Mouse (Mus musculus): Measurements from ENCODE around the gene Ddit4. TPM values are rescaled to one million over a fixed set of nuclear protein-coding genes. Genes with fewer than 3 reads are reported as not detected.

The Ddit4 gene
- polyA plus RNA-seq, 1 experiment = 44.6 TPM

DNA sequence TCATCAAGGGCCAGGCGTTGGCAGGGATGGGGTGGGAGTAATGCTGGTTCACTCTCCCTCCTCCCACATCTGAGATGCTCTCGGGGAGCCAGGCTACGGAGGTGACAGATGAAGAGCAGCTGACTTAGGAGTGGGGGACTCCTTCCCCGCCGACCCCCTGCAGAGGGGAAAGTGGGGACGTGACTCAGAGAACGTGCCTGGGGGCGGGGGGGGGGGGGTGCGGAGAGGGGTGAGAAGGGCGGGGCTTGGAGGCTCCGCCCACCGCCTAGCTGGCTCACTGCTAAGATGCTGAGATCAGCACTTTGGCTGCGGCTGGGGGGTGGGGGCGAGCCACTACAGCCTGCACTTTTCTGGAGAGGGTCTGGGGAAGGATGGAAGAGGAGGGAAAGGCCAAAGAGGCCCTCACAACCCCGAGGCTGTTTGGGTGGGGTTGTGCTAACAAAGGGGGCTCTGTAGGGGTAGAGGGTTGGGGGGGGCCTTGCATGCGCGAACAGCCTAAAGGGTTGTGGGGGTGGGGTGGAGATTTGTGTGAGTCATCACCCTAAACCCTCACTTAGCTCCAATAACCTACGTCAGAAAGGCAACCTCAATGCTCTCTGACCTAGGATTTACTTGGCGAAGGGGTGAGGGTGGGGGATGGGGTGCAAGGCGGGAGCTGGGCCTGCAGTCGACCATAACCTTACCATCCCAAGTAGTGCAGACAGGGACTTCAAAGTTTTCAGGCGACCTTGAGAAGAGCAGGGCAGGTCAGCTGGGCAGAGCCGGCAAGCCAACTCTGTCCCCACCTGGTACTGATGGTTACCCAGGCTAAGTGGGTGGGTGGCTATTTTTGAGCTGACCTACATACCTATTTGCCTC is 13.1 kb upstream of the Ddit4 start:
- H3K4me3 ChIP-seq (replicated peaks) = no peak overlapping the region
- peaks cover 11% of the 10 kb centered on the region for H3K9me3 ChIP-seq
- no peaks in the 10 kb centered on the region for H3K27me3 ChIP-seq (replicated peaks)
- H3K4me1 ChIP-seq = peaks cover 36% of the 10 kb centered on the region
- TF ChIP-seq FLI1 (IDR thresholded peaks at IDR 0.05; ENCODE audit: low read length) = no peak
- no peak for TF ChIP-seq GATA1 (IDR thresholded peaks at IDR 0.05; ENCODE audit: borderline replicate concordance, low read length)
- H3K36me3 ChIP-seq (replicated peaks; ENCODE audit: low read length) = peaks cover 3% of the 10 kb centered on the region

DNA sequence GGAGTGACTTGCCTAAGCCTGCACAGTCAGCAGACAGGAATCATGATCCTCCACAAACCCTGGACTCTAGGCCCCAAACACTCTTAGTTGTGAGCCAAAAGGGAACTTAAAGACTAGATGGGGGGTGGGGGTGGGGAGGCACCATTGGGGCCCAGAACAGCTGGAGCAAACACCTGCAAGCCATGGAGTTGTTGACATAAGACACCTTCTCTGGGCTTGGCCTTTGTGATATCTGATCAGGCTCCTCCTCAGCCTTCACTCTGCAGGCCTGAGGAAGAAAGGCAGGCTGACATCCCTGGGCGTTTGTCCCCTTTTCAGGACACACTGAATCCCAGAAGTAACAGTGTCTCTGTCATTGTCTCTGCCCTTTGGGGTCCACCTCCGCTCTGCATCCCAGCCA is 12.0 kb upstream of the Ddit4 start:
- Histone ChIP-seq H3K9me3 (peaks cover 11% of the 10 kb centered on the region), H3K36me3 (replicated peaks; ENCODE audit: low read length) (peaks cover 3% of the 10 kb centered on the region), H3K4me1 (peaks cover 39% of the 10 kb centered on the region), H3K27me3 (replicated peaks) (no peaks in the 10 kb centered on the region), H3K4me3 (replicated peaks) (no peak overlapping the region)
- TF ChIP-seq GATA1 (IDR thresholded peaks at IDR 0.05; ENCODE audit: borderline replicate concordance, low read length) = no peak
- no peak for TF ChIP-seq FLI1 (IDR thresholded peaks at IDR 0.05; ENCODE audit: low read length)

DNA sequence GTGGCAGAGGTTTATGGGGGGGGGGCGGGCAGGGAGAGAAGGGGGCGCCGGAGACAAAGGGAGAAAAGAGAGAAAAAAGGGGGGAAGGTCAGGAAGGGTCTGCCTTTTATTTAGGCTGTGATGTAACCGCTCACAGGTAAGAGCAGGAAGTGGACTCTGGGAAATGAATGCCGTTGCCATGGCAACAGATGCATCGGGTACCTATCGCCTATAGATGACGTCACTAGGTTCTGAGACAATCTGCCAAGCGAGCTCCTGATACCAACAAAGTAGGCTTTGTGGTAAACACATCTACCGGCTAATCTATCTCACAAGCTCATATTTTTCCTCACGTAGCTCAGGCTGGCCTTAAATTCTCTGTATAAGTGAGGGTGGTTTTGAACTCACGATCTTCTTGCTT is 7.9 kb upstream of the Ddit4 start:
- Histone ChIP-seq H3K4me3 (replicated peaks) (no peak overlapping the region), H3K4me1 (peaks cover 38% of the 10 kb centered on the region), H3K9me3 (no peaks in the 10 kb centered on the region), H3K27me3 (replicated peaks) (no peaks in the 10 kb centered on the region), H3K36me3 (replicated peaks; ENCODE audit: low read length) (no peaks in the 10 kb centered on the region)
- no peak for TF ChIP-seq GATA1 (IDR thresholded peaks at IDR 0.05; ENCODE audit: borderline replicate concordance, low read length)
- no peak for TF ChIP-seq FLI1 (IDR thresholded peaks at IDR 0.05; ENCODE audit: low read length)

DNA sequence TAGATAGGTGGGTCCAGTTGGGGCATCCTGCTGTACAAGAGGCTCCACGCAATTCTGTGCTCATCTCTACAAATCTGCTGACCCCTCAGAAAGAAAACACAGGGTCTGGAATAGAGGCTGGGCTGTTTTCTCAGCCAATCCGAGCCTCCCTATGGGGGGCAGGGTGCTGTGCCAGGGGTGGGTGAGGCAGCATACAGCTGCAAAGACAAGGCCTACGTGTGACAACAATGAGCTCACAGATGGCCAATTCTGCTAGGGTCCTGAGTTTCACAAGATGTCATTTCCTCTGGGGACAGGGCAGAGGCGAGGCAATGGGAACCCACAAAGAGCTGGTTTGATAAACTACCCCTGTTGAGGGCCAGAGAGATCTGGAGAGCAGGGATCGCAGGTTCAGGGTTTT is 6.8 kb upstream of the Ddit4 start:
- Histone ChIP-seq H3K4me1 (peaks cover 35% of the 10 kb centered on the region), H3K27me3 (replicated peaks) (no peaks in the 10 kb centered on the region), H3K4me3 (replicated peaks) (no peak overlapping the region), H3K9me3 (no peaks in the 10 kb centered on the region), H3K36me3 (replicated peaks; ENCODE audit: low read length) (no peaks in the 10 kb centered on the region)
- no peak for TF ChIP-seq FLI1 (IDR thresholded peaks at IDR 0.05; ENCODE audit: low read length)
- no peak for TF ChIP-seq GATA1 (IDR thresholded peaks at IDR 0.05; ENCODE audit: borderline replicate concordance, low read length)

DNA sequence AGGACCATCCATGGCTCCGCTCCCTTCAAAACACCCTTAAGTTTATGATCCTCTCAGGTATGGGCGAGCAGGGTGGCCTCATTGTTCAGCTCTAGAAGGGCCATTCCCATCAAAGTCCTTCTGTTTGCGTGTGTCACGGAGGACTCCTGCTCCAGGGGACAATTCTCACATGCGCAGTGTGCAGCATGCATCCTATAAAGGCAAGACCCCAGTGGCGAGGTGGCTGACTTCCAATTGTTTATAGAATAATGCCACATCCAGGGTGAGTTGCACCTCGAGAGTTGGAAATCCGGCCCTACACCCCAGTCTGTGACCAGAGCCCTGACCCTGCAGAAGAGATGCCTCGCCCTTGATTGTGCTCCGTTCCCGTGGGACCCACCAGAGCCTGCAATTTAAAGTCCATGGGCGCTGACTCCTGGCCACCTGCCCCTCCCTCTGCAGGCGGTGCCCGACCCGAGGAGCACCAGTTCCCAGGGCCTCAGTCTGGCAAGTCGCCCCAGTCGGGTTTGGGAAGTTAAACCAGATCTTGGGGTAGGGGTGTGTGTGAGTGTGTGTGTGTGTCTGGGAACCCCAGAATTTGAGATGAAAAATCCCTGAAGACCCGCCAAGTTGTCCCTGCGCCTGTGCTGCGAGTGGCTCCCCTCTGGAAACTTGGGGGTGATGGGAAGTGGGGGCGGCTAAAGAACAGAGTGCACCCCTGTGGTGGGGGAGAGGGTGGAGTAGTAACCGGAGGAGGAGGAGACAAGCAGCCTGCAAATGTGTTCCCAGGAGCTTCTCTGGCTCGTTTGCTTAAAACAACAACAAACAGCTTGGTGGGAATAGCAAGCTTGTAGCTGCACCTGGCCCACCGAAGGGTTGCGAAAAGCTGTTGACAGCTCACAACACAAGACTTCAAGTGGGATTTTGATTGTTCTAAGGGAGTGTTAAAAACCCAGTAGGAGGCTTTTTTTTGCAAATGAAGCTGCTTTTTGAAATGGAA is 5.8 kb upstream of the Ddit4 start:
- no peak for TF ChIP-seq GATA1 (IDR thresholded peaks at IDR 0.05; ENCODE audit: borderline replicate concordance, low read length)
- no peak for TF ChIP-seq FLI1 (IDR thresholded peaks at IDR 0.05; ENCODE audit: low read length)
- no peak overlapping the region for H3K4me3 ChIP-seq (replicated peaks)
- no peaks in the 10 kb centered on the region for H3K36me3 ChIP-seq (replicated peaks; ENCODE audit: low read length)
- no peaks in the 10 kb centered on the region for H3K27me3 ChIP-seq (replicated peaks)
- peaks cover 41% of the 10 kb centered on the region for H3K4me1 ChIP-seq
- no peaks in the 10 kb centered on the region for H3K9me3 ChIP-seq

DNA sequence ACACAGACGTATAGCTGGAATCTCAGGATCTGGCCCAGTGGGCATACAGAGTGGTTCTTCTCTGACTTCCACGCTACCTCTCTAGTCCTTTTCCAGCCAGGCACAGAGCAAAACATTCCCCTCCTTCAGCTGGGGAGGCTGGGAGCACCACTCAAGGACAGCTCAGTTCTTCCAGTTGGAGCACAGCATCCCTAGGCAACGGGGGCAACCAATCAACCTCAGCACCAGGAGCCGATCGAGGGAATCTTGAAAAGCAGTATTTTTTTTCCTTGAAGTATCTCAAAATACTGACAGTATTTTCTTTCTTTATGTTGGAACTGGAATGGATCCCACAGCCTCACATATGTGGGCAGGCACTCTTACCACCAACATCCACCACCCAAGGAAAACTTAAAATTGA is 5.0 kb upstream of the Ddit4 start:
- no peaks in the 10 kb centered on the region for H3K27me3 ChIP-seq (replicated peaks)
- no peaks in the 10 kb centered on the region for H3K9me3 ChIP-seq
- H3K36me3 ChIP-seq (replicated peaks; ENCODE audit: low read length) = no peaks in the 10 kb centered on the region
- TF ChIP-seq GATA1 (IDR thresholded peaks at IDR 0.05; ENCODE audit: borderline replicate concordance, low read length) = no peak
- no peak for TF ChIP-seq FLI1 (IDR thresholded peaks at IDR 0.05; ENCODE audit: low read length)
- no peak overlapping the region for H3K4me3 ChIP-seq (replicated peaks)
- H3K4me1 ChIP-seq = peaks cover 45% of the 10 kb centered on the region

DNA sequence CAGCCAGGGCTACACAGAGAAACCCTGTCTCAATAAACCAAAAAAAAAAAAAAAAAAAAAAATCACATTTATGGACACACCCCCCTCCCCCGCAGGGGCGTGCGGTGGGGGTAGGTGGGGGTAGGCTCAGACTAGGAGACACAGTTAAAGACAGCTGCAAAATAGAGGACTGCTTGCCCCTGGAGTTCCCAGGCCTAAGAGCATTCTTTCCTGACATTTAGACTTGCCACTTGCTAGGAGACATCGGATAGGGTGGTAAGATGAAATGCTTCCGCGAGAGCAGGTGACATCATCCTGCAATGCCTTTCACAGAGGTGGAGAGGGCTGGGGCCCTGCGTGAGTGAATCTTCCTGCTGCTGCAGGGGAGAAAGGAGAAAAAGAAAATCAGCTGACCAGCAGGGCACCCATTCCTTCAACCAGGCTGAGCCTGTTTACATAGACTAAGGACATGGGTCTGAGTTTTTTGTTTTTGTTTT is 2.0 kb upstream of the Ddit4 start:
- Histone ChIP-seq H3K9me3 (no peaks in the 10 kb centered on the region), H3K36me3 (replicated peaks; ENCODE audit: low read length) (peaks cover 27% of the 10 kb centered on the region), H3K4me1 (peaks cover 62% of the 10 kb centered on the region), H3K4me3 (replicated peaks) (peak overlapping the region; percentile 8), H3K27me3 (replicated peaks) (no peaks in the 10 kb centered on the region)
- TF ChIP-seq FLI1 (IDR thresholded peaks at IDR 0.05; ENCODE audit: low read length) (no peak), GATA1 (IDR thresholded peaks at IDR 0.05; ENCODE audit: borderline replicate concordance, low read length) (no peak)

DNA sequence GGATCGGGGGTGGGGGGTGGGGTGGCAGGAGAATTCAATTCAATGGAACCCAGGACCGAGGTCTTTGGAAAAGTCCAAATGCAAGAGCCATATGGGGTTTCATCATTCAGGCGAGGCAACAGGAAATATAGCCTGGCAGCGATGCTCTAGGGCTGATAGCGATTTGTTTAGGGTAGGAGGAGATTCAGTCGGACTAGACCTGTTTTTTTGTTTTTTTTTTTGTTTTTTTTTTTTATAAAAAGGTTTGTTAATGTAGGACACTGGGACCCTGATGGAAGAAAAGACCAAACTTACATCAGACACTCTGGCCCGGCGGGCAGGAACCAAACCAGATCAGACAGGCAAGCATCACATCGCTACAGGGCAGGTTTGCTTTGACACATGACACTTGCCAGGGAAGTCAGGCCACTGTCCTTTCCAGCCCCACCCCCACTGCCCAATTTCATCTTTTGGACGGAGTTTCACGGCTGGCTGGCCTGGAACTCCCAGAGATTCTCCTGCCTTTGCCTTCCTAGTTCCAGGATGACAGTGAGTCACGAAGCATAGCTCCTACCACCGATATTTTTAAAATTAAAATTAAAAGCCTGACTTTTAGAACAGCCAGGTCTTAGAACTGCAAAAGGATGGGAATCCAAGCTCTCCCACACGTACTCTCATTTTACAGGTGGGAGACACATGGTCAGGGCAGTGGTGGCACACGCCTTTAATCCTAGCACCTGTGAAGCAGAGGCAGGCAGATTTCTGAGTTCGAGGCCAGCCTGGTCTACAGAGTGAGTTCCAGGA is 1.3 kb upstream of the Ddit4 start:
- Histone ChIP-seq H3K27me3 (replicated peaks) (no peaks in the 10 kb centered on the region), H3K4me1 (peaks cover 62% of the 10 kb centered on the region), H3K4me3 (replicated peaks) (peak overlapping the region; percentile 93), H3K9me3 (no peaks in the 10 kb centered on the region), H3K36me3 (replicated peaks; ENCODE audit: low read length) (peaks cover 27% of the 10 kb centered on the region)
- TF ChIP-seq FLI1 (IDR thresholded peaks at IDR 0.05; ENCODE audit: low read length) = no peak
- TF ChIP-seq GATA1 (IDR thresholded peaks at IDR 0.05; ENCODE audit: borderline replicate concordance, low read length) = no peak

DNA sequence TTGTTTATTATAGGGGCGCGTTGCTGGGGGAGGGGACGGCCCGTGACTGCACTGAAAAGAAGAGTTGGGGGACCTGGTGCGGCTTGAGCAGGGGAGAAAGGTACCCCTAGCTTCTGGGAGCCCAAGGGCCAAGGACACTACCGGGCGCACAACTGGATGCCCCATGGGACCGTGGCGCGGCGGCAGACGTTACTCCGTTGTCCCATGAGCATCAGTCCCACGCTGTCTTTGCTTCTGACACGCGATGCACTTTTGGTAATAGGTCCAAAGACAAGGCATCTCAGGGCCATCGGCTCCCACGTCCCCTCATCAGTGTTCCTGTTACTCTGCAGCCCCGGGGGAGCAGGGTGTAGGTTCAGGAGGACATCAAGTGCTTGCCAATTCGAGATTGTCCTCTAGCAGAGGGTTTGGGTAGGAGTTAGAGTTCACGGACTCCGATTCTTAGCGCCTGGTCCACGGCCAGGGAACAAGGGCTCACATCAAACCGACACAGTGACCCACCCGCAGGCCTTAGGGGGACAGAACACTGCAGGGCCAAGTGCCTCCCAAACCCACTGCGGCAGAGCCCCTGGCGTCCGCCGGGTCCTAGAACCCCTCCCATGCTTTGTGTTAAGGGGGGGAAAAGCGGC is 632 bp upstream of the Ddit4 start:
- Histone ChIP-seq H3K36me3 (replicated peaks; ENCODE audit: low read length) (peaks cover 27% of the 10 kb centered on the region), H3K9me3 (no peaks in the 10 kb centered on the region), H3K27me3 (replicated peaks) (no peaks in the 10 kb centered on the region), H3K4me1 (peaks cover 63% of the 10 kb centered on the region), H3K4me3 (replicated peaks) (peak overlapping the region; percentile 93)
- TF ChIP-seq FLI1 (IDR thresholded peaks at IDR 0.05; ENCODE audit: low read length) (no peak), GATA1 (IDR thresholded peaks at IDR 0.05; ENCODE audit: borderline replicate concordance, low read length) (no peak)

All from megakaryocyte, embryonic 14.5 days (primary cell).